In genomic region chr3:101378102-101378501, GRCm38 (mm10) we compare ENCODE assay signal across 8 mouse cellular contexts. TPM values are rescaled to one million over a fixed set of nuclear protein-coding genes. Genes with fewer than 3 reads are reported as not detected.
A peak's percentile ranks its signal among the peaks of the same experiment; 100 is the strongest.
DNase-seq lines count a peak whose midpoint lies in the region; ATAC-seq lines count a peak whose summit lies in the region.

No protein-coding gene starts in this region.

- under 1% methylated on average over 12 of the region's 12 CpGs for WGBS in embryonic facial prominence, embryonic 13.5 days
- WGBS in hindbrain, embryonic 14.5 days, result under 1% methylated on average over 12 of the region's 12 CpGs
- 1% methylated on average over 12 of the region's 12 CpGs for WGBS in lung, embryonic 16.5 days
- under 1% methylated on average over 12 of the region's 12 CpGs for WGBS in stomach, embryonic 14.5 days

- no peaks in the 10 kb centered on the region for H3K36me3 ChIP-seq in embryonic facial prominence, embryonic 13.5 days
- H3K36me3 ChIP-seq in hindbrain, embryonic 14.5 days (replicated peaks; ENCODE audit: control insufficient read depth, insufficient read depth), result no peaks in the 10 kb centered on the region
- H3K36me3 ChIP-seq in lung, embryonic 16.5 days (ENCODE audit: control insufficient read depth, insufficient read depth, low read length), result no peaks in the 10 kb centered on the region
- H3K36me3 ChIP-seq in stomach, embryonic 14.5 days (ENCODE audit: control insufficient read depth, insufficient read depth, low read length), result no peaks in the 10 kb centered on the region

- peaks cover 54% of the 10 kb centered on the region for H3K4me1 ChIP-seq in embryonic facial prominence, embryonic 13.5 days
- H3K4me1 ChIP-seq in hindbrain, embryonic 14.5 days (replicated peaks; ENCODE audit: control insufficient read depth, insufficient read depth, low read length), result peaks cover 48% of the 10 kb centered on the region
- H3K4me1 ChIP-seq in lung, embryonic 16.5 days (replicated peaks; ENCODE audit: control insufficient read depth, insufficient read depth, low read length), result peaks cover 32% of the 10 kb centered on the region
- peaks cover 42% of the 10 kb centered on the region for H3K4me1 ChIP-seq in stomach, embryonic 14.5 days (ENCODE audit: control insufficient read depth, insufficient read depth, low read length)

- peak overlapping the region; percentile 81 for H3K4me2 ChIP-seq in embryonic facial prominence, embryonic 13.5 days
- peak overlapping the region; percentile 89 for H3K4me2 ChIP-seq in hindbrain, embryonic 14.5 days (replicated peaks)
- peak overlapping the region; percentile 95 for H3K4me2 ChIP-seq in lung, embryonic 16.5 days (ENCODE audit: low read depth, low read length)
- peak overlapping the region; percentile 99 for H3K4me2 ChIP-seq in stomach, embryonic 14.5 days (replicated peaks; ENCODE audit: low read depth, low read length)

- H3K27ac ChIP-seq in embryonic facial prominence, embryonic 13.5 days, result peak overlapping the region; percentile 85
- peak overlapping the region; percentile 85 for H3K27ac ChIP-seq in hindbrain, embryonic 14.5 days
- H3K27ac ChIP-seq in lung, embryonic 16.5 days (ENCODE audit: low read length), result peak overlapping the region; percentile 74
- peak overlapping the region; percentile 13; the same call in 1 of the 2 replicates for H3K27ac ChIP-seq in stomach, embryonic 14.5 days (ENCODE audit: low read length)

- peak; percentile 10 to 19 for DNase-seq in adrenal gland, postnatal 36 days
- no peak for DNase-seq in adrenal gland, postnatal 4 days (ENCODE audit: low spot score in 2 of 2)
- DNase-seq in hindbrain, embryonic 14.5 days (ENCODE audit: low spot score), result peak; percentile 53
- DNase-seq in layer of hippocampus, postnatal 36 days, result no peak
- no peak for DNase-seq in cerebellum, adult 11 months

- H3K4me3 ChIP-seq in embryonic facial prominence, embryonic 13.5 days, result peak overlapping the region; percentile 86
- H3K4me3 ChIP-seq in hindbrain, embryonic 14.5 days (replicated peaks; ENCODE audit: low read length), result peak overlapping the region; percentile 89
- peak overlapping the region; percentile 82 for H3K4me3 ChIP-seq in lung, embryonic 16.5 days (ENCODE audit: low read length)
- H3K4me3 ChIP-seq in stomach, embryonic 14.5 days (ENCODE audit: low read depth, low read length), result peak overlapping the region; percentile 76

- H3K27me3 ChIP-seq in embryonic facial prominence, embryonic 13.5 days, result no peaks in the 10 kb centered on the region
- no peaks in the 10 kb centered on the region for H3K27me3 ChIP-seq in hindbrain, embryonic 14.5 days (ENCODE audit: control insufficient read depth, insufficient read depth, low read length)
- no peaks in the 10 kb centered on the region for H3K27me3 ChIP-seq in lung, embryonic 16.5 days (ENCODE audit: control insufficient read depth, insufficient read depth, low read depth, low read length)
- H3K27me3 ChIP-seq in stomach, embryonic 14.5 days (ENCODE audit: control insufficient read depth, insufficient read depth, low read length), result no peaks in the 10 kb centered on the region

- H3K9me3 ChIP-seq in embryonic facial prominence, embryonic 13.5 days, result no peaks in the 10 kb centered on the region
- no peaks in the 10 kb centered on the region for H3K9me3 ChIP-seq in hindbrain, embryonic 14.5 days (ENCODE audit: control insufficient read depth, low read length)
- H3K9me3 ChIP-seq in lung, embryonic 16.5 days (ENCODE audit: control insufficient read depth, low read length), result no peaks in the 10 kb centered on the region
- no peaks in the 10 kb centered on the region for H3K9me3 ChIP-seq in stomach, embryonic 14.5 days (ENCODE audit: control insufficient read depth, low read depth, low read length)

- no peak for ATAC-seq in embryonic facial prominence, embryonic 13.5 days (ENCODE audit: insufficient number of reproducible peaks, insufficient read depth, low FRiP score, low TSS enrichment, low read depth)
- ATAC-seq in hindbrain, embryonic 14.5 days (ENCODE audit: low FRiP score), result peak; percentile 35; the same call in 1 of the 2 replicates
- ATAC-seq in lung, embryonic 16.5 days (ENCODE audit: low read depth), result peak; percentile 68
- ATAC-seq in stomach, embryonic 14.5 days (ENCODE audit: insufficient number of reproducible peaks, insufficient read depth, low FRiP score, low read depth), result peak; percentile 47; the same call in 1 of the 2 replicates

- peak overlapping the region; percentile 94 for H3K9ac ChIP-seq in embryonic facial prominence, embryonic 13.5 days
- H3K9ac ChIP-seq in hindbrain, embryonic 14.5 days, result peak overlapping the region; percentile 81
- H3K9ac ChIP-seq in lung, embryonic 16.5 days (ENCODE audit: low read length), result peak overlapping the region; percentile 86
- peak overlapping the region; percentile 88; the same call in 1 of the 2 replicates for H3K9ac ChIP-seq in stomach, embryonic 14.5 days (replicated peaks; ENCODE audit: low read depth, low read length)

RNA-seq across cellular contexts. Expression of gene Igsf3, which starts 1.2 kb away (rescaled TPM):
- total RNA-seq in adrenal gland, postnatal 36 days (2021), result 1 to 10 TPM; 5.2 to 6.7 TPM
- 10 to 100 TPM; 15.4 to 20.3 TPM for total RNA-seq in adrenal gland, postnatal 4 days (2021)
- 95.5 and 104 TPM in 2 replicates for polyA plus RNA-seq in embryonic facial prominence, embryonic 13.5 days (2015; fragmentation: Nextera tagmentation; extraction: Ambion mirVana)
- polyA plus RNA-seq in hindbrain, embryonic 14.5 days (2014; fragmentation: Nextera tagmentation; extraction: Ambion mirVana), result 48.8 and 51.7 TPM in 2 replicates
- polyA plus RNA-seq in lung, embryonic 16.5 days (2015; fragmentation: Nextera tagmentation; extraction: Ambion mirVana), result 40.5 and 40.6 TPM in 2 replicates
- 30.0 and 30.7 TPM in 2 replicates for polyA plus RNA-seq in stomach, embryonic 14.5 days (2014; fragmentation: Nextera tagmentation; extraction: Ambion mirVana)
- 10 to 100 TPM; 17.0 to 20.6 TPM for total RNA-seq in layer of hippocampus, postnatal 36 days (2021)

Comparison
In these comparisons a context has a peak if more than half of its experiments do, and no peak if none do; other contexts are left out.
1. DNase-seq: peak in adrenal gland, postnatal 36 days (2 of 2) and hindbrain, embryonic 14.5 days (single experiment); none in adrenal gland, postnatal 4 days (0 of 2), layer of hippocampus, postnatal 36 days (0 of 2) and cerebellum, adult 11 months (single experiment).
2. H3K27ac ChIP-seq: peak in every context shown above with its lines; median percentile 85 in embryonic facial prominence, embryonic 13.5 days; 85 in hindbrain, embryonic 14.5 days; 74 in lung, embryonic 16.5 days; 13 in stomach, embryonic 14.5 days.
3. Peak in every context shown above with its lines, with median percentiles within 50 percentile points of each other: H3K4me2 ChIP-seq, H3K4me3 ChIP-seq and H3K9ac ChIP-seq.